Mouse (Mus musculus) liver, adult 2 months (tissue): ENCODE results near the gene Ncan. TPM values are rescaled to one million over a fixed set of nuclear protein-coding genes. Genes with fewer than 3 reads are reported as not detected.

Experiments used
- DNase-seq: peaks from one replicate; pipeline ENCODE4 v3.0.0-alpha.2; 2011; ENCODE audit warnings: low read depth, low spot score; ENCODE audit errors: extremely low read depth
- H3K27ac ChIP-seq: fragments of 200-500 bp; replicated peaks from 2 replicates; pipeline ENCODE4 v1.5.1; 2012; ENCODE audit warnings: low read depth, mild to moderate bottlenecking, control low read depth, inconsistent platforms, low read length; ENCODE audit not compliant: insufficient read depth
- H3K27me3 ChIP-seq: fragments of 200-500 bp; 2 replicates; pipeline ENCODE4 v1.6.1; 2012; ENCODE audit warnings: mild to moderate bottlenecking, moderate library complexity, low read length, inconsistent platforms; ENCODE audit not compliant: control insufficient read depth, insufficient read depth
- H3K36me3 ChIP-seq: fragments of 200-500 bp; 2 replicates; pipeline ENCODE4 v1.6.1; 2012; ENCODE audit warnings: low read length, inconsistent platforms; ENCODE audit not compliant: control insufficient read depth, insufficient read depth
- H3K4me1 ChIP-seq: fragments of 200-500 bp; 2 replicates; pipeline ENCODE4 v1.6.1; 2011; ENCODE audit warnings: low read length; ENCODE audit not compliant: control insufficient read depth, insufficient read depth
- H3K4me3 ChIP-seq: fragments of 200-500 bp; 2 replicates; pipeline ENCODE4 v1.5.1; 2011; ENCODE audit warnings: low read depth, mild to moderate bottlenecking, control low read depth, low read length, moderate library complexity; ENCODE audit not compliant: insufficient read depth
- H3K79me2 ChIP-seq: fragments of 200-500 bp; 2 replicates; pipeline ENCODE4 v1.6.1; 2012; ENCODE audit warnings: inconsistent platforms, mild to moderate bottlenecking, low read length, moderate library complexity; ENCODE audit not compliant: control insufficient read depth, insufficient read depth
- H3K9ac ChIP-seq: fragments of 200-500 bp; 2 replicates; pipeline ENCODE4 v1.6.1; 2012; ENCODE audit warnings: low read depth, mild to moderate bottlenecking, control low read depth, inconsistent platforms, low read length
- CTCF ChIP-seq: fragments of 200-500 bp; IDR thresholded peaks from 2 replicates; pipeline ENCODE4 v1.5.1; 2011; ENCODE audit warnings: low read depth, low read length, control low read depth
- POLR2A ChIP-seq: fragments of 200-500 bp; IDR thresholded peaks from 2 replicates; pipeline ENCODE4 v1.6.1; 2011; ENCODE audit warnings: low read length, control low read depth; ENCODE audit not compliant: insufficient read depth; ENCODE audit errors: extremely low read depth
- WGBS: fragments of 180-500 bp; shearing (Covaris S2); methylation state at CpG from one replicate; pipeline ENCODE4 v1.1.7; 2018; 5-methylcytosine and 5-hydroxymethylcytosine counted together
- polyA plus RNA-seq: library from polyadenylated mRNA; depleted of rRNA; stranded (reverse); fragments of >200 nt; gene quantifications from 2 replicates; pipeline ENCODE4 v1.2.3, GENCODE M21; 2012
- total RNA-seq: library from RNA; depleted of rRNA; stranded (reverse); fragments of >200 nt; gene quantifications from 2 replicates; pipeline ENCODE4 v1.2.3, GENCODE M21; 2014

The Ncan gene
- total and polyA plus RNA-seq, 2 experiments, result not detected

- Histone ChIP-seq H3K36me3 (no peaks in the 10 kb centered on the region), H3K4me3 (peak overlapping the region; percentile 43), H3K79me2 (no peaks in the 10 kb centered on the region), H3K27me3 (no peaks in the 10 kb centered on the region), H3K4me1 (no peaks in the 10 kb centered on the region), H3K27ac (no peak overlapping the region), H3K9ac (peak overlapping the region; percentile 35)
- no peak for DNase-seq
- 15% methylated on average over 40 of the region's 40 CpGs for WGBS
- TF ChIP-seq POLR2A (no peak), CTCF (no peak)
Measured at GRCm38 (mm10) chr8:70158069-70158853, 37.6 kb upstream of the Ncan start.

GRCm38 (mm10) chr8:70157240-70157800 lies 36.6 kb upstream of the Ncan start:
- Histone ChIP-seq H3K27ac (no peak overlapping the region), H3K27me3 (no peaks in the 10 kb centered on the region)

GRCm38 (mm10) chr8:70152537-70153257 lies 32.0 kb upstream of the Ncan start:
- H3K27me3 ChIP-seq, result no peaks in the 10 kb centered on the region
- TF ChIP-seq CTCF, result no peak
- H3K4me1 ChIP-seq, result no peaks in the 10 kb centered on the region
- peak; percentile 35 for DNase-seq
- no peak overlapping the region for H3K4me3 ChIP-seq
- no peaks in the 10 kb centered on the region for H3K36me3 ChIP-seq
- H3K27ac ChIP-seq, result no peak overlapping the region
- no peaks in the 10 kb centered on the region for H3K79me2 ChIP-seq
- H3K9ac ChIP-seq, result no peak overlapping the region
- WGBS, result 16% methylated on average over 22 of the region's 22 CpGs

More at GRCm38 (mm10) chr8:70157240-70157800, 36.6 kb upstream of the Ncan start:
- no peak for DNase-seq
- TF ChIP-seq CTCF, result no peak
- TF ChIP-seq POLR2A, result no peak
- H3K79me2 ChIP-seq, result no peaks in the 10 kb centered on the region
- H3K4me3 ChIP-seq, result no peak overlapping the region
- WGBS, result 100% methylated on average over 1 of the region's 1 CpGs
- no peaks in the 10 kb centered on the region for H3K36me3 ChIP-seq
- H3K4me1 ChIP-seq, result no peaks in the 10 kb centered on the region
- H3K9ac ChIP-seq, result no peak overlapping the region

- no peak for DNase-seq
- H3K27ac ChIP-seq, result no peak overlapping the region
- no peaks in the 10 kb centered on the region for H3K4me1 ChIP-seq
- TF ChIP-seq CTCF, result no peak
- no peak for TF ChIP-seq POLR2A
- no peaks in the 10 kb centered on the region for H3K27me3 ChIP-seq
- no peaks in the 10 kb centered on the region for H3K79me2 ChIP-seq
- H3K4me3 ChIP-seq, result no peak overlapping the region
- H3K36me3 ChIP-seq, result 0 out of 2 replicates have a peak, but pooled peaks cover 2% of the 10 kb centered on the region
- WGBS, result 21% methylated on average over 13 of the region's 13 CpGs
- no peak overlapping the region for H3K9ac ChIP-seq
Measured at GRCm38 (mm10) chr8:70150158-70150557, 29.5 kb upstream of the Ncan start.

- no peak for DNase-seq
- Histone ChIP-seq H3K36me3 (peaks cover 2% of the 10 kb centered on the region; the same call in 1 of the 2 replicates), H3K9ac (no peak overlapping the region), H3K4me3 (no peak overlapping the region), H3K4me1 (no peaks in the 10 kb centered on the region), H3K27me3 (no peaks in the 10 kb centered on the region), H3K27ac (no peak overlapping the region), H3K79me2 (no peaks in the 10 kb centered on the region)
- 89% methylated on average over 7 of the region's 7 CpGs for WGBS
- TF ChIP-seq POLR2A (no peak), CTCF (no peak)
Measured at GRCm38 (mm10) chr8:70147678-70148607, 27.3 kb upstream of the Ncan start.
